Mouse (Mus musculus) heart, embryonic 15.5 days (tissue): ENCODE data around the gene Crcp. TPM values are rescaled to one million over a fixed set of nuclear protein-coding genes. Genes with fewer than 3 reads are reported as not detected.
"Not testable (repeated sequence)": the region's sequence is repeated elsewhere in the genome, so short reads cannot be mapped to it uniquely, and the experiment has no call there.

Source experiments
- ATAC-seq: fragments of 200-750 bp; cut with Nextera tagmentation; replicated peaks from 2 replicates; pipeline ENCODE4 v1.8.0; 2017; ENCODE audit warnings: low read depth, moderate TSS enrichment; ENCODE audit not compliant: insufficient number of reproducible peaks, insufficient read depth, low FRiP score
- H3K27ac ChIP-seq: fragments of 300-500 bp; sonication (generic); 2 replicates; pipeline ENCODE4 v1.5.1; 2015; ENCODE audit warnings: mild to moderate bottlenecking, inconsistent platforms
- H3K27me3 ChIP-seq: fragments of 300-500 bp; sonication (generic); 2 replicates; pipeline ENCODE4 v1.6.1; 2015; ENCODE audit warnings: inconsistent platforms
- H3K36me3 ChIP-seq: fragments of 300-500 bp; sonication (generic); 2 replicates; pipeline ENCODE4 v1.6.1; 2015; ENCODE audit warnings: mild to moderate bottlenecking, inconsistent platforms
- H3K4me1 ChIP-seq: fragments of 300-500 bp; sonication (generic); replicated peaks from 2 replicates; pipeline ENCODE4 v1.6.1; 2015; ENCODE audit warnings: inconsistent platforms
- H3K4me2 ChIP-seq: fragments of 300-500 bp; sonication (generic); 2 replicates; pipeline ENCODE4 v1.6.1; 2015; ENCODE audit warnings: inconsistent platforms, mild to moderate bottlenecking, moderate library complexity
- H3K4me3 ChIP-seq: fragments of 300-500 bp; sonication (generic); 2 replicates; pipeline ENCODE4 v1.5.1; 2015; ENCODE audit warnings: mild to moderate bottlenecking, inconsistent platforms
- H3K9ac ChIP-seq: fragments of 300-500 bp; sonication (generic); 2 replicates; pipeline ENCODE4 v1.6.1; 2015; ENCODE audit warnings: mild to moderate bottlenecking, inconsistent platforms
- H3K9me3 ChIP-seq: fragments of 300-500 bp; sonication (generic); replicated peaks from 2 replicates; pipeline ENCODE4 v1.6.1; 2016; ENCODE audit warnings: inconsistent platforms
- whole genome bisulfite sequencing: fragments of 180-500 bp; shearing (Covaris S2); methylation state at CpG from one replicate; pipeline ENCODE4 v1.1.7; 2015; ENCODE audit warnings: mixed read lengths; 5-methylcytosine and 5-hydroxymethylcytosine counted together
- polyA plus RNA-seq: library from polyadenylated mRNA; unstranded; fragments of >200 nt; fragmentation: Nextera tagmentation; extraction: Ambion mirVana; gene quantifications from 2 replicates; pipeline ENCODE4 v1.2.1, GENCODE M21; 2015

The Crcp gene
- polyA plus RNA-seq, 1 experiment from 2014 or later, result 20.6 TPM

DNA sequence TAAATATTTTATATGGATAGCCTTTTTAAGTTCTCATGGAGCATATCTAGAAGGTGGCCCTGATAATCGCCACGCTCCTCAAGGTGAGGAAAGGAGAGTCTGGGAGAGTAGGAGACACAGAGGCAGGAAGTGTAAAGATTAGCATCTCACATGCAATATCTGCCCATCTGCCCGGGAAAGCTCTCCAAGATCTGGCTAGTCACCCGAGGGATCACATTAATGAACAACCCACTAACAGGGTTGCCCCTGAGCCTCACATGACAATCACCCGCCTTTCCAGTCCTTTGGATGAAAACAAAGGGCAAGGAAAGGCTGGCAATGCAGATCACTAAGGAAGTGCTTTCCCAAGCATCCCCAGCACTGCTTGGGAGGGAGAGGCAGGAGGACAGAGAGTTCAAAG is 2.0 kb upstream of the Crcp start:
- WGBS, result 64% methylated on average over 5 of the region's 5 CpGs
- Histone ChIP-seq H3K4me3 (no peak overlapping the region), H3K9me3 (no peaks in the 10 kb centered on the region), H3K27me3 (peaks cover 7% of the 10 kb centered on the region; the same call in 1 of the 2 replicates), H3K36me3 (no peaks in the 10 kb centered on the region), H3K4me2 (no peak overlapping the region), H3K27ac (no peak overlapping the region), H3K9ac (no peak overlapping the region), H3K4me1 (peaks cover 13% of the 10 kb centered on the region)
- no peak for ATAC-seq

DNA sequence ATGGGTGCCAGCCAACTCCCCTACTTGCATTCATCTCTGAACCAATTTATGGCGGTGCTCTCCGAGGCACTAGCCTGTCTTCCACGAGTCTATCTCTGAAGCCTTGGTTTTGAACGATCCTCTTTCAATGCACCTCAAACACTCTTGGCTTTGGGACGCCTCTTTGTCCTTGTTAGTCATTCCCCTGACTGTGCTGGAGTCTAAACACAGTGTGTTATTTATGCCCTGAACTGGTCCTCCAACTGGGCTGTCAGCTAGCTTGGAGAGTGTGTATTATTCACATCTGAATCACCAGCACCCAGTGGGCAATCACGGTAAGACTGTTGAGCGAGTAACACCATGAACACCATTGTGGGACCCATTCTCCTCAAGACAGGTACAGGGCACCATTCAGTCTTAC is 1.4 kb upstream of the Crcp start:
- Histone ChIP-seq H3K4me3 (no peak overlapping the region), H3K36me3 (no peaks in the 10 kb centered on the region), H3K27me3 (peaks cover 7% of the 10 kb centered on the region; the same call in 1 of the 2 replicates), H3K4me2 (no peak overlapping the region), H3K4me1 (peaks cover 13% of the 10 kb centered on the region), H3K9me3 (no peaks in the 10 kb centered on the region), H3K27ac (no peak overlapping the region), H3K9ac (no peak overlapping the region)
- WGBS, result 84% methylated on average over 7 of the region's 7 CpGs
- ATAC-seq, result no peak

DNA sequence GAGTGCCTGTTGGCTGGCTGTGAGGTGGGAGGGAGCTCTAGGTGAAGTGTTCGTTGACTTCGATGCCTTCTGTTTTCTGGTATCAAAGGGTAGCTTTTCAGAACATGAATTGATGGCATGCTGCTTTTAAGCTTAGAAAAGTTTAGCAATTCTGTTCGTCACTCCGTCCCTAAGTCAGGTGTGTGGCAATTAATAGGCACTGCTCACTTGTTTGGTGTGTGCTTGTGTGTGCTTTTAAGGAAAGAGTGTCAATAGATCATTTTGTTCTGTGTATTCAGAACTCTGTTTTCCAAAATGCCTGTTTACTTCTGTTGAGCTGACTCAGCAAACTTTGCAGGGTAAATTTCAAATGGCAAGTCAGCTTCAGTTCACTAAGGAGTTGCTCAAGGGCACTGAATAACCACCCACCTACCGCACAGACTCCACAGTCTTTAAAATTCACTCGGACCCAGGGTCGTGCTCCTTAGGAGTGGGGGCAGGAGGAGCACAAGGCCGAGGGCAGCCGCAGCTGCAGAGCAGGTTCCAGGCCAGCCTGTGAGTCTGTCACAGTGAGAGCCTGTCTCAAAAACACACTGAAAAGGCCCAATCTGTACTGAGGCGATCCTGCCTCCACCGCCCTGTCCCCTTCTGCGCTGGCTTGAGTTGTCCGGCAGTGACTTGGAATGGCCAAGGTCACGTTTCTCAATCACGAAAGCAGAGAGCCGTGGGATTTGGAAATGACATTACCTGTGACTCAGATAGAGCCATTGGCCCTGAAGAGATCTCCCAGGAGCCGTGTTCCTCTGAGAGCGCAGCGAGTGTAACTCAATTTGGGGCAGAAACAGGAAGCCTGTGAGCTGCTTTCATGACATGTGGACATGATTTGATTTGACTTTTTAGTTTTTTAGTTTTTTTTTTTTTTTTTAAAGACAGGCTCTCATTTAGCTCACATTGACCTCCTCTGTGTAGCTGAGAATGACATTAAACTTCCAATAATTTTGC is 2.6 kb downstream of the Crcp start:
- Histone ChIP-seq H3K27ac (no peak overlapping the region), H3K4me2 (no peak overlapping the region), H3K9ac (no peak overlapping the region), H3K36me3 (peaks cover 8% of the 10 kb centered on the region; the same call in 1 of the 2 replicates), H3K9me3 (no peaks in the 10 kb centered on the region), H3K4me3 (no peak overlapping the region), H3K4me1 (peaks cover 3% of the 10 kb centered on the region; the same call in 1 of the 2 replicates), H3K27me3 (peaks cover 7% of the 10 kb centered on the region; the same call in 1 of the 2 replicates)
- WGBS, result 92% methylated on average over 19 of the region's 19 CpGs
- ATAC-seq, result no peak

DNA sequence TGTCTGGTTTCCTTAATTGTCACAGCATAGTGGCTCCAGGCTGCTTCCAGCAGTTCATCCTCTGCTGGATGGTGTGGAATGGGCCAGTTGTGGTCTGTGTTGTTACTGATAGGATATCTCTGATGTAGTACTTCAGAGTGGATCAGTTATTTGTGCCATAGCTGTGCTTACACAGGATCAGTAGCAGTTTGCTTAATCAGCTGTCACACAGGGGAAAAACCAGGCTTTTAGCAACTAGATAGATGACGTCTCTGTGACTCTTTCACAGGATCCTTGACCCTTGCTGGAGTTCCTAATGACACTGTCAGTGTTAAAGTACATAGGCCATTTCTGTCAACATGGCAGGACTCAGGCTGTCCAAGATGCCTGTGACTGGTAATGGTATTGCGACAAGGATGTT is 4.8 kb downstream of the Crcp start:
- ATAC-seq, result no peak
- WGBS, result 59% methylated on average over 2 of the region's 2 CpGs
- H3K27me3 ChIP-seq, result no peaks in the 10 kb centered on the region
- H3K9me3 ChIP-seq, result no peaks in the 10 kb centered on the region
- peaks cover 8% of the 10 kb centered on the region; the same call in 1 of the 2 replicates for H3K4me1 ChIP-seq
- H3K4me3 ChIP-seq, result no peak overlapping the region
- no peak overlapping the region for H3K27ac ChIP-seq
- peaks cover 8% of the 10 kb centered on the region; the same call in 1 of the 2 replicates for H3K36me3 ChIP-seq
- H3K9ac ChIP-seq, result no peak overlapping the region
- no peak overlapping the region for H3K4me2 ChIP-seq

DNA sequence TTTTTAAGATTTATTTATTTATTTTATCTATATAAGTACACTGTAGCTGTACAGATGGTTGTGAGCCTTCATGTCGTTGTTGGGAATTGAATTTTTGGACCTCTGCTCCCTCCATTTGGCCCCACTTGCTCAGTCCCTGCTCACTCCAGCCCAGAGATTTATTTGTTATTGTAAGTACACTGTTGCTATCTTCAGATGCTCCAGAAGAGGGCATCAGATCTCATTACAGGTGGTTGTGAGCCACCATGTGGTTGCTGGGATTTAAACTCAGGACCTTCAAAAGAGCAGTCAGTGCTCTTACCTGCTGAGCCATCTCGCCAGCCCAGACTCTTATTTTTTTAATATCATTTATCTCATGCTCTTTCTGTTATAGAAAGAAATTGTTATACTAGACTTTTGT is 7.2 kb downstream of the Crcp start:
- peaks cover 13% of the 10 kb centered on the region; the same call in 1 of the 2 replicates for H3K36me3 ChIP-seq
- not testable (repeated sequence) for H3K4me1 ChIP-seq, H3K9ac ChIP-seq, H3K4me3 ChIP-seq, H3K4me2 ChIP-seq, ATAC-seq, H3K27me3 ChIP-seq, H3K9me3 ChIP-seq, H3K27ac ChIP-seq
- 74% methylated on average over 2 of the region's 2 CpGs for WGBS

DNA sequence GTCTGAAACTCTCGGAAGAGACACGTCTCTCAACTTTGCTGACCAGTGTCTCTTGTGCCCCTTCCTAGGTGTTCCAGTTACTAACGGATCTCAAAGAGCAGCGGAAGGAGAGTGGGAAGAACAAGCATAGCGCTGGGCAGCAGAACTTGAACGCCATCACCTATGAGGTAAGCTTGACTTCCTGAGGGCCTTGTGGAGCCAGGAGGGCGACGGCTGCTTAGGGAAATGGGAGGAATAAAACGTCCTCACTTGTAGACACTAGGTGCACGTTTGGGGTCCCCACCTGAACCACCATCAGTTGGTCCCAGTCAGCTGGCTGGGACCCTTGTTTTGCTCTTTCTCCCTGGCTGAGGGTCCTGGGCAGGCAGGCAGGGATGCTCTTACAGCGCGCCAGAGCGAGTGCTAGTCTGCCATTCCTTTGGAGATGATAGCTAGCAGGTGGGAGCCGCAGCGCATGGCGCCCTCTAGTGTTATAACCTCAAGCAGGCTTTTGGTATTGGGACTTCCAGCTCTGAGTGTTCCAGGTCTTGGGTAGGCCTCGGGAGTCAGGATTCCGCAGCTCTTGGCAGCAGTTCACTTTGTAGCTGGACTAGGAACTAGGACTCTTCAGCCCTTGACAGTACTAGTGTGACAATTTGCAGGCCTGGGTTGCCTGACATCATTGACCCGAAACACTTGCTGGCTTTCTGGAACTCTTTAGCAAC is 8.8 kb downstream of the Crcp start:
- 57% methylated on average over 19 of the region's 19 CpGs for WGBS
- Histone ChIP-seq H3K36me3 (peaks cover 26% of the 10 kb centered on the region), H3K9me3 (no peaks in the 10 kb centered on the region)

DNA sequence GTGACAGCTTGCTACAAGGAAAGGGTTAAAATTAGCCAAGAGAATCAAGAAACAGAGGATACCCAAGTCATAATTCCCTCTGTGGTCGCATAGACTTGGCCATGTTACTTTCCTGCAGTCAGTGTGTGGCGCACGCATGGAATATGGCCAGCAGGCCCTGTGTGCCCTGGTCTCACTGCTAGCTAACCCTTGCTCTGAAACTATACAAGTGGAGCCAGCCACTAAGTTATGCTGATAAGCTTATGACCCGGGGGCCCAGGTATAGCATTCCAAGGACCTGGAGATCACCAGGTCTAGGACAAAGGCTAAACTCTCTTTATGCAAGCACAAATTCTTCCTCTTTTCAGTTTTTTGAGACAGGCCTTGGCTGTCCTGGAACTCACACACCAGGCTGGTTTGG is 11.7 kb downstream of the Crcp start:
- Histone ChIP-seq H3K27me3 (peaks cover 41% of the 10 kb centered on the region), H3K4me3 (no peak overlapping the region)
- WGBS, result 89% methylated on average over 4 of the region's 4 CpGs

More for the DNA sequence above, 8.8 kb downstream of the Crcp start:
- peak; percentile 43; the same call in 1 of the 2 replicates for ATAC-seq
- Histone ChIP-seq H3K27me3 (peaks cover 19% of the 10 kb centered on the region; the same call in 1 of the 2 replicates), H3K4me3 (no peak overlapping the region), H3K4me1 (peaks cover 5% of the 10 kb centered on the region; the same call in 1 of the 2 replicates), H3K9ac (no peak overlapping the region), H3K27ac (no peak overlapping the region), H3K4me2 (no peak overlapping the region)

DNA sequence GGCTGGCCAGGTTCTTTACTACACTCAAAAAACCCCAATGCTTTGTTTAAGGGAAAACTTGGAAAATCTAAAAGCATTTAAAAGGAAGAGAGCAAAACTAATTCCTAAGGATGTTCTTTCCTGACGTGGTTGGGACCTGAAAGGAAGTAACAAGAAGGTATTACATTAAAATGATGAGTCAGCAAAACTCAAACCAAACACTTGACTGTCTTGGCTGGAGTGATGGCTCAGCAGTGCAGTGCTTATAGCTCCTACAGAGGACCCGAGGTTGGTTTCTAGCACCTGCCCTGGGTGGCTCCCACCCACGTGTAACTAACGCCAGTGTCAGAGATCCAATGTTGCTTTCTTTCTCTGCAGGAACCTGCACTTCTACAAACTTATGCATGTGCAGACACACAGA is 12.2 kb downstream of the Crcp start:
- Histone ChIP-seq H3K27me3 (peaks cover 43% of the 10 kb centered on the region), H3K9ac (no peak overlapping the region), H3K4me3 (no peak overlapping the region), H3K9me3 (no peaks in the 10 kb centered on the region), H3K4me2 (no peak overlapping the region), H3K36me3 (peaks cover 25% of the 10 kb centered on the region), H3K27ac (no peak overlapping the region), H3K4me1 (peaks cover 8% of the 10 kb centered on the region; the same call in 1 of the 2 replicates)
- WGBS, result 81% methylated on average over 4 of the region's 4 CpGs
- no peak for ATAC-seq

More for the DNA sequence above, 11.7 kb downstream of the Crcp start:
- Histone ChIP-seq H3K36me3 (peaks cover 26% of the 10 kb centered on the region), H3K9ac (no peak overlapping the region), H3K4me2 (no peak overlapping the region), H3K4me1 (peaks cover 5% of the 10 kb centered on the region; the same call in 1 of the 2 replicates), H3K9me3 (no peaks in the 10 kb centered on the region), H3K27ac (no peak overlapping the region)
- ATAC-seq, result no peak

DNA sequence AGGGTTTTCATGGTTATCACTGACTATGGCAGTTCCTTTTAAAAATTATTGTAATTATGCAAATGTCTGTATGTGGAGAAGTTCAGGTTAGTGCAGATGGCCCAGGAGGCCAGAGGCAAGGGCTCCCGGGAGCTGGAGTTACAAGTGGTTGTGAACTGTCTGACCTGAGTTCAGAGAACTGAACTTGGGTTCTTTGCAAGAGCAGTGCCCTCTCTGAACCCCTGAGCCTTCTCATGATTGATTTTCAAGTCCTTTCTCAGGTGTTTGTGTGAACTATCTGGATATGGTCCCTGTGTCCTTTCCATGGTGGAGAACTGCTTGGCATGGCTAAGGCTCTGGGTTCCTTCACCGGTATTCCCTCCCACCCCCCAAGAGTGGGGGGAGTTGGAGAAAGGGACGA is 14.7 kb downstream of the Crcp start:
- no peak overlapping the region for H3K4me3 ChIP-seq
- H3K4me1 ChIP-seq, result peaks cover 11% of the 10 kb centered on the region; the same call in 1 of the 2 replicates
- no peak overlapping the region for H3K27ac ChIP-seq
- no peaks in the 10 kb centered on the region for H3K9me3 ChIP-seq
- peaks cover 46% of the 10 kb centered on the region for H3K27me3 ChIP-seq
- no peak for ATAC-seq
- H3K4me2 ChIP-seq, result no peak overlapping the region
- WGBS, result 93% methylated on average over 3 of the region's 3 CpGs
- no peak overlapping the region for H3K9ac ChIP-seq
- H3K36me3 ChIP-seq, result peaks cover 28% of the 10 kb centered on the region

DNA sequence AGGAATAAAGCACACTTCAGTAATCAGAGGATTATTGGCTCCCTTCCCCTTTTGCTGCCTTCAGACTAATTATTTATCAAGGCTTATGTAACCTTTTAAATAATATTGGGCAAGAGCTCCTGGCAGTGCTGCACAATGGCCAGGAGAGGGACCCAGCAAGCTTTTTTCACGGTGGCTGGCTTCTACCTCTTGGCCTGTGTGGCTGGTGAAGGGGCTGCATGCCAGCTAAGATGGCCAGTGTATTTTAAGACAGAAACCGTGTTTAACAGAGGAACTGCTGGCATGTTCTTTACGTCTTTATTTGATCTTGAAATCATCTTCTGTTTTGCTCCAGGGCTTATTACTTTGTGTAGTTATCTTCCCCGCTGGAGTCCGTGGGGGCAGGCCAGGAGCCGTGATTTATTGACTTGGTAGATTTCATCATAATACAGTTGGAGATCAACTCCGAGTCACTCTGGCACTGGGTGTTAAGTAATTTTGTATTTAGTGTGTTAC is 15.2 kb downstream of the Crcp start:
- Histone ChIP-seq H3K27me3 (peaks cover 51% of the 10 kb centered on the region), H3K36me3 (peaks cover 28% of the 10 kb centered on the region), H3K27ac (no peak overlapping the region), H3K9me3 (no peaks in the 10 kb centered on the region), H3K4me2 (no peak overlapping the region), H3K9ac (no peak overlapping the region), H3K4me1 (peaks cover 11% of the 10 kb centered on the region; the same call in 1 of the 2 replicates), H3K4me3 (no peak overlapping the region)
- ATAC-seq, result no peak
- WGBS, result 76% methylated on average over 7 of the region's 7 CpGs

DNA sequence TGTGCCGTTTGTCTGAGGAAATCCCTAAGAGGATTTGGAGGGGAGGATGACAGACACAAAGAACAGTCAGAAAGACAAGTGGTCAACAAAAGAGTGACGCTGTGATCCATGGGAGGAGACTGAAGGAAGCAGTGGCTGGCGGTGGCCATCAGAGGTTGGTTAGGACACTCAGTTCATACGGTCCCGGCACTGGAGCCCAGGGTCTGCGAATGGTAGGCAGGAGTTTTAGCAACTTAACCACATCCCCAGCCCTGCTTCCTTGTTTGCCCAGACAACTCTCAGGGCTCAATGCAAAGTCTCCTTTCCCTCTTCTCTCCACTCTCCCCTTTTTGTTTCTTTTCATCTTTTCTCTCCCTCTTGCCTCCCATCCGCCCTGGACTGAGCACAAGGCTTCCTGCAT is 17.0 kb downstream of the Crcp start:
- no peak overlapping the region for H3K9ac ChIP-seq
- H3K4me1 ChIP-seq, result peaks cover 11% of the 10 kb centered on the region; the same call in 1 of the 2 replicates
- WGBS, result 77% methylated on average over 7 of the region's 7 CpGs
- peaks cover 56% of the 10 kb centered on the region for H3K27me3 ChIP-seq
- no peak overlapping the region for H3K27ac ChIP-seq
- ATAC-seq, result no peak
- no peaks in the 10 kb centered on the region for H3K9me3 ChIP-seq
- H3K4me3 ChIP-seq, result no peak overlapping the region
- no peak overlapping the region for H3K4me2 ChIP-seq
- peaks cover 27% of the 10 kb centered on the region for H3K36me3 ChIP-seq
